Mouse (Mus musculus) embryonic facial prominence, embryonic 12.5 days (tissue): ENCODE data around the gene Gm42420. TPM values are rescaled to one million over a fixed set of nuclear protein-coding genes. Genes with fewer than 3 reads are reported as not detected.

Experiments used
- ATAC-seq: fragments of 200-750 bp; cut with Nextera tagmentation; 2 replicates; pipeline ENCODE4 v1.8.0; 2017; ENCODE audit not compliant: insufficient number of reproducible peaks, insufficient read depth, low FRiP score, low TSS enrichment
- H3K27ac ChIP-seq: fragments of 300-500 bp; sonication (generic); 2 replicates; pipeline ENCODE4 v1.5.1; 2016; ENCODE audit warnings: mild to moderate bottlenecking
- H3K27me3 ChIP-seq: fragments of 300-500 bp; sonication (generic); 2 replicates; pipeline ENCODE4 v1.6.1; 2016; ENCODE audit warnings: mild to moderate bottlenecking, moderate library complexity
- H3K36me3 ChIP-seq: fragments of 300-500 bp; sonication (generic); 2 replicates; pipeline ENCODE4 v1.6.1; 2016; ENCODE audit warnings: mild to moderate bottlenecking
- H3K4me1 ChIP-seq: fragments of 300-500 bp; sonication (generic); 2 replicates; pipeline ENCODE4 v1.6.1; 2016
- H3K4me2 ChIP-seq: fragments of 300-500 bp; sonication (generic); replicated peaks from 2 replicates; pipeline ENCODE4 v1.6.1; 2016; ENCODE audit warnings: mild to moderate bottlenecking, moderate library complexity
- H3K4me3 ChIP-seq: fragments of 300-500 bp; sonication (generic); 2 replicates; pipeline ENCODE4 v1.5.1; 2016; ENCODE audit warnings: mild to moderate bottlenecking
- H3K9ac ChIP-seq: fragments of 300-500 bp; sonication (generic); 2 replicates; pipeline ENCODE4 v1.6.1; 2016; ENCODE audit warnings: mild to moderate bottlenecking, moderate library complexity
- H3K9me3 ChIP-seq: fragments of 300-500 bp; sonication (generic); 2 replicates; pipeline ENCODE4 v1.6.1; 2016; ENCODE audit warnings: mild to moderate bottlenecking, moderate library complexity
- WGBS: fragments of 180-500 bp; shearing (Covaris S2); methylation state at CpG from one replicate; pipeline ENCODE4 v1.1.7; 2016; 5-methylcytosine and 5-hydroxymethylcytosine counted together
- polyA plus RNA-seq: library from polyadenylated mRNA; unstranded; fragments of >200 nt; fragmentation: Nextera tagmentation; extraction: Ambion mirVana; gene quantifications from 2 replicates; pipeline ENCODE4 v1.2.1, GENCODE M21; 2016

Gene Gm42420
- polyA plus RNA-seq, 1 experiment from 2014 or later, result not detected

- no peaks in the 10 kb centered on the region for H3K9me3 ChIP-seq
- no peaks in the 10 kb centered on the region for H3K27me3 ChIP-seq
- peaks cover 4% of the 10 kb centered on the region for H3K36me3 ChIP-seq
- H3K4me3 ChIP-seq, result no peak overlapping the region
- 73% methylated on average over 12 of the region's 12 CpGs for WGBS
- no peak overlapping the region for H3K27ac ChIP-seq
- H3K4me1 ChIP-seq, result peaks cover 35% of the 10 kb centered on the region
- H3K9ac ChIP-seq, result no peak overlapping the region
- no peak for ATAC-seq
- peak overlapping the region; percentile 74; the same call in 1 of the 2 replicates for H3K4me2 ChIP-seq
These were observed 30.5 kb upstream of the Gm42420 start for GRCm38 (mm10) chr6:39554888-39555647.

DNA sequence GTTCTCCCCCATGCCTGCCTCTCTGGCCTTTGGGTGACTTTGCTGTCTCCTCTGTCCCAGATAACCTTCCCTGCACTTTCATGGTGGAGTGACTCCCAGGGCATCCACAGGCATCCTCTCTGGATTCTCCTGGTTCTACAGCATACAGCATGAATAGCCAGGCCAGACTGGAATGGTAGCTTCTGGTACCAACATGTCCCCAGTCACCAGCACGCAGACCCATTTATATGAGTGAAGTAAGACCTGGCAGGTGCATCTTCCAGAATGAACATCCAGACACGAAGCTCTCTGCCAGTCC, 30.0 kb upstream of the Gm42420 start:
- no peak overlapping the region for H3K9ac ChIP-seq
- H3K4me2 ChIP-seq, result peak overlapping the region; percentile 74; the same call in 1 of the 2 replicates
- no peak for ATAC-seq
- no peak overlapping the region for H3K27ac ChIP-seq
- no peaks in the 10 kb centered on the region for H3K27me3 ChIP-seq
- peaks cover 35% of the 10 kb centered on the region for H3K4me1 ChIP-seq
- peaks cover 4% of the 10 kb centered on the region for H3K36me3 ChIP-seq
- WGBS, result 77% methylated on average over 2 of the region's 2 CpGs
- no peaks in the 10 kb centered on the region for H3K9me3 ChIP-seq
- no peak overlapping the region for H3K4me3 ChIP-seq

GRCm38 (mm10) chr6:39556900-39557659, 28.5 kb upstream of the Gm42420 start:
- H3K36me3 ChIP-seq, result no peaks in the 10 kb centered on the region; the same call in 1 of the 2 replicates
- peak overlapping the region; percentile 95 for H3K27ac ChIP-seq
- peak overlapping the region; percentile 74 for H3K4me2 ChIP-seq
- peak overlapping the region; percentile 89 for H3K4me3 ChIP-seq
- peak; percentile 54 for ATAC-seq
- no peaks in the 10 kb centered on the region for H3K9me3 ChIP-seq
- peaks cover 34% of the 10 kb centered on the region for H3K4me1 ChIP-seq
- peak overlapping the region; percentile 96 for H3K9ac ChIP-seq
- H3K27me3 ChIP-seq, result no peaks in the 10 kb centered on the region
- WGBS, result under 1% methylated on average over 51 of the region's 54 CpGs

DNA sequence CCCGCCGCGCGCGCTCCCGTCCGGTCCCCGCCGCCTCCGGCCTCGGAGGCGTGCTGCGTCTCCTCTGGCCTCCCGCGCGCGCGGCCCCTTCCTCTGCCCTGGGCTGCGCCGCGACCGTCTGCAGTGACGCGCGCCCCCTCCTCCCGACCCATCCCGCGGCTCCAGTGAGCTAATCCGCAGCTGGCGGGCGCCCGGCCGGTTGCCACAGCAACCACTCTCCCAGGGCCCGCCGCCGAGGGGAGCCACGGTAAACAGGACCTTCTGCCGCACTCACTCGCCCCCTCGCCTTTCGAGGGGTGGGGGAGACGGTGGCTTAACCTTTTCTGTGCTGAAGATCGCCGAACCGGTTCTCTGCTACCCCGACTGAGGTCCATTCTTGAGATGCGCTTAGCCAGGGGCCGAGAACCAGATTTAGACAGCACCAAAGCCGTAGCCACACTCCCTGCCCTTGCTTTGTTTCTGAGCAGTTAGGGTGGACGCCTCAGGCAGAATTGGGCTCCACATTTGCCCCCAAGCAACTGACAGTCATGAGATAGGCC, 27.8 kb upstream of the Gm42420 start, which contains the start of gene Dennd2a:
Gene Dennd2a, minus strand, starts transcription at position 145 of the 539 bp plus-strand sequence.
- H3K9ac ChIP-seq, result peak within 1 kb of the TSS; percentile 96
- ATAC-seq, result peak; percentile 92
- H3K4me3 ChIP-seq, result peak within 1 kb of the TSS; percentile 89

DNA sequence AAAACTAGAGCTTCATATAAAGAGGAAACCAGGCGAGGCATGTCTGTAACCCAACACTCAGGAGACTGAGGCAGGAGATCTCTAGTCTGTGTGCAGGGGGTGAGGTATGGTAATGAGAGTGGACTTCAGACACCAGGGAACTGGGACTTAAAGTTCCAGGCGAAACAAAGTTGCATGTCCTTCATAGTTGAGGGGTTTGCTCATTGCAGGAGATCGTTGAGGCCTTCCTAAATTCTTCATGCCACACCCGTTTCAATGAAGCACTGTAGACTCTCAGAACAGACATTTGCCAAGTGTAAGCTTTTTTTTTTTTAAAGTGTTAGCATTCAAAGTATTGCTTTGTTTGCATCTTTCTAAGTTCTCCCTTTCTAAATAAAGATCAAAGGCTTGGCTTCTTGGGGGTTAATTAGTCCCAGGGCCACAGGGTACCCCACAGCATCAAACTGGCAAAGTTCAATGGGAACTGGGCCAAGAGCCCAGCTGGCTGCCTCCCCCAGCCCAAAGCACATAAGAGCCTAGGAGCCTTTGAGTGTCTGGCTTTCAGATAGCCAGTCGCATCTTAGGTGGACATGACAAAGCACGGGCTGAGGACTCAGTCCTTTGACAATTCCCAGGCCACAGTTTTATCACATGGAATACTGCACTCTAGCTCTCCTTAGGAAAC, 26.1 kb upstream of the Gm42420 start:
- no peaks in the 10 kb centered on the region for H3K36me3 ChIP-seq
- H3K4me1 ChIP-seq, result peaks cover 28% of the 10 kb centered on the region
- no peaks in the 10 kb centered on the region for H3K9me3 ChIP-seq
- H3K27me3 ChIP-seq, result no peaks in the 10 kb centered on the region
- ATAC-seq, result no peak
- no peak overlapping the region for H3K27ac ChIP-seq
- 54% methylated on average over 6 of the region's 6 CpGs for WGBS
- no peak overlapping the region for H3K4me2 ChIP-seq
- H3K9ac ChIP-seq, result no peak overlapping the region
- no peak overlapping the region for H3K4me3 ChIP-seq

More for the DNA sequence above, 27.8 kb upstream of the Gm42420 start, which contains the start of gene Dennd2a:
- Histone ChIP-seq H3K9me3 (no peaks in the 10 kb centered on the region), H3K27me3 (no peaks in the 10 kb centered on the region), H3K4me1 (peaks cover 29% of the 10 kb centered on the region), H3K27ac (peak within 1 kb of the TSS; percentile 95), H3K36me3 (no peaks in the 10 kb centered on the region; the same call in 1 of the 2 replicates), H3K4me2 (peak within 1 kb of the TSS; percentile 74)
- WGBS, result under 1% methylated on average over 44 of the region's 50 CpGs

- peak overlapping the region; percentile 5; the same call in 1 of the 2 replicates for H3K4me3 ChIP-seq
- H3K9me3 ChIP-seq, result no peaks in the 10 kb centered on the region
- ATAC-seq, result no peak
- H3K36me3 ChIP-seq, result no peaks in the 10 kb centered on the region
- no peak overlapping the region for H3K27ac ChIP-seq
- peak overlapping the region; percentile 35 for H3K4me2 ChIP-seq
- H3K4me1 ChIP-seq, result peaks cover 5% of the 10 kb centered on the region
- no peaks in the 10 kb centered on the region for H3K27me3 ChIP-seq
- no peak overlapping the region for H3K9ac ChIP-seq
- 17% methylated on average over 23 of the region's 23 CpGs for WGBS
These were observed 23.2 kb upstream of the Gm42420 start for GRCm38 (mm10) chr6:39562166-39563015.

GRCm38 (mm10) chr6:39567528-39567927, 18.0 kb upstream of the Gm42420 start:
- 11% methylated on average over 5 of the region's 5 CpGs for WGBS
- Histone ChIP-seq H3K4me2 (no peak overlapping the region), H3K9ac (no peak overlapping the region), H3K4me1 (no peaks in the 10 kb centered on the region), H3K9me3 (no peaks in the 10 kb centered on the region), H3K27me3 (no peaks in the 10 kb centered on the region), H3K36me3 (no peaks in the 10 kb centered on the region), H3K27ac (no peak overlapping the region), H3K4me3 (no peak overlapping the region)
- ATAC-seq, result no peak

DNA sequence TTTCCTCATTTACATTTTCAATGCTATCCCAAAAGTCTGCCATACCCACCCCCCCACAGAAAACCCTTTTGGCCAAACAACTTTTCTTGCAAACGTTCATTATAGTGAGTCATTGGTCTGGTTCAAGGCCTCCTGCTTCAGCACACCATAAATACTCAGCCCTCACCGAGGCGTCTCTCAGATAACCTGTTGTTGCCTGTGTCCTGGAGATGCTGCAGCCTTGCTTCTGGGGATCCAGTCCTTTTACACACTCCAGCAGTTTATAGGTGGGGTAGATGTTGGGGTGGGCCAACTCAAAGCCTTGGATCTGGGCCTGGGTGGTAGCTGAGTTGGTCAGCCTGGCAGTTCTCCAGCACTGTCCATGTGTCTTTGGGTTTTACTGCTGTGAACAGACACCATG, 15.1 kb upstream of the Gm42420 start:
- ATAC-seq, result no peak
- Histone ChIP-seq H3K4me2 (no peak overlapping the region), H3K36me3 (no peaks in the 10 kb centered on the region), H3K4me1 (peaks cover 11% of the 10 kb centered on the region), H3K9me3 (no peaks in the 10 kb centered on the region), H3K27me3 (no peaks in the 10 kb centered on the region), H3K4me3 (no peak overlapping the region), H3K27ac (no peak overlapping the region), H3K9ac (no peak overlapping the region)
- 83% methylated on average over 3 of the region's 3 CpGs for WGBS

DNA sequence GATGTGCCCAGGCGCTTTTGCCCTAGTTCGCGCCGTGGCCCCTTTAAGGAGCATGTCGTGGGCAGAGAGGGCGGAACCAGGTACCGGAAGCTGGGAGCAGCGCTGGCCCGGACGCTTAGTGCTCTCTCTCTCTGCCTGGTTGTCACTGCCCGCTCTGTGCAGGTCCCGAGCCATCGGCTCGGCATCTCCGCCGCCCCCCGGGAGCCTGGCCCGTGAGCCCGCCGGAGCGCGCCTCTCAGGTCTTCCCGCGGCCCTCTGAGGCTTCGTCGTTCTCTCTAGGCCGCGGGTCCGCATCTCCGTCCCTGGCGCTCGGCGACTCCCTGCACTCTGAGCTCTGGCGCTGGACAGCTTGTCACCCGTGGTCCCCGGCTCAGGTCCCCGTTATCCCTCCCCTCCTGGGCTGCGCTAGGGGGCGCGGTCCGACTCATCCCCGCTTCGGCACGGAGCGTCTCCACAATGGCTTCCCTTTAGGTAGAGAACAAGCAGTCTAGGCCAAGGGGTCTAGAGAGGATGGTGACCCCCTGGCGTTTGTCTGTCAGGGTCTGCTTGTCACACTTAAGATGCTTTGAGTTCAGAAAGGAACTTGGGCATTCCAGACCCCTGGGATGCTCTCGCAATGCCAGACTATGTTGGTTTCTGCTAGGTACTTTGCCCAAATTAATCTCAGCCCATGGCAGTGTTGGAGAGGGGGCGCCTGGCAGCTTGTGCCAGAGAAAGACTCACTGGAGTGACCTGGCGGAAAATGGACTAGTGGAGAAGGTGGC, 11.6 kb upstream of the Gm42420 start, which contains the start of gene Adck2:
Gene Adck2, plus strand, starts transcription at position 83 of the 764 bp plus-strand sequence.
- H3K36me3 ChIP-seq, result peaks cover 23% of the 10 kb centered on the region; the same call in 1 of the 2 replicates
- peak within 1 kb of the TSS; percentile 86 for H3K4me2 ChIP-seq
- H3K4me1 ChIP-seq, result peaks cover 11% of the 10 kb centered on the region
- H3K9me3 ChIP-seq, result no peaks in the 10 kb centered on the region
- H3K27me3 ChIP-seq, result no peaks in the 10 kb centered on the region
- peak within 1 kb of the TSS; percentile 93 for H3K27ac ChIP-seq
- peak; percentile 94 for ATAC-seq
- peak within 1 kb of the TSS; percentile 85 for H3K4me3 ChIP-seq
- under 1% methylated on average over 45 of the region's 49 CpGs for WGBS
- peak within 1 kb of the TSS; percentile 83 for H3K9ac ChIP-seq

GRCm38 (mm10) chr6:39574555-39574869, 11.0 kb upstream of the Gm42420 start:
- no peaks in the 10 kb centered on the region for H3K27me3 ChIP-seq
- no peak for ATAC-seq
- peak overlapping the region; percentile 93 for H3K27ac ChIP-seq
- H3K4me2 ChIP-seq, result peak overlapping the region; percentile 86
- 28% methylated on average over 10 of the region's 10 CpGs for WGBS
- peak overlapping the region; percentile 85 for H3K4me3 ChIP-seq
- peaks cover 28% of the 10 kb centered on the region for H3K36me3 ChIP-seq
- peak overlapping the region; percentile 83 for H3K9ac ChIP-seq
- no peaks in the 10 kb centered on the region for H3K9me3 ChIP-seq
- H3K4me1 ChIP-seq, result peaks cover 11% of the 10 kb centered on the region
